Mouse (Mus musculus) brain, embryonic 14.5 days (tissue): ENCODE data around the gene Mien1.

Experiments
- CTCF ChIP-seq: fragments of 200-500 bp; IDR thresholded peaks from 2 replicates; pipeline ENCODE4 v1.5.1; 2012; ENCODE audit warnings: inconsistent platforms, mild to moderate bottlenecking, moderate library complexity, borderline replicate concordance; ENCODE audit not compliant: insufficient read depth, insufficient read length; ENCODE audit errors: extremely low read depth
- POLR2A ChIP-seq: fragments of 200-500 bp; IDR thresholded peaks from 2 replicates; pipeline ENCODE4 v1.6.1; 2012; ENCODE audit warnings: mild to moderate bottlenecking, inconsistent platforms, borderline replicate concordance; ENCODE audit not compliant: poor library complexity, insufficient read depth, insufficient read length, severe bottlenecking; ENCODE audit errors: extremely low read depth

DNA sequence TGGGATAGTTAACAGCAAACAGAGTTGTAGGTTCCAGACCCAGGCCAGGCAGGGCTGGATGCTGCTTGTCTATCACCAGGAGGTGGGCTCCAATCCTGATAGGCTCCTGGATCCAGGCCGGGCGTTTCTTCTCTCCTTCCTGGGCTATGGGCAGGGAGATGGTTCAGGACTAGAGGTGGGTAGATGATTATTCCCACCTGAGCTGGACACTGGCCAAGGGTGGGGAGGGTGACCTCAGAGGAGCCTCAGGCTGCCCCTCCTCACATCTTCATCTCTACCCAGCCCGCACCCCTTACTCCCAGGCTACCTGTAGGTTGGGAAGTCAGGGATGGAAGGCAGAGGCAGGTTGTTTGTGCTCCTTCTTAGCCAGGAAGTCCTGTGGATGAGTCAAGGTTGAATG, 10.6 kb upstream of the Mien1 start:
- no peak for TF ChIP-seq CTCF
- no peak for TF ChIP-seq POLR2A
